Comparison of ENCODE assay signal across 9 mouse cellular contexts in genomic region chr6:40235793-40236470, GRCm38 (mm10).
DNase-seq lines count a peak whose midpoint lies in the region; ATAC-seq and TF ChIP-seq lines count a peak whose summit lies in the region.
"Had no signal": no experiment of that assay in that cellular context is flagged by ENCODE, and none has a peak within 500 bp of the region (broad histone marks: within the 10 kb centered on the region; RNA-seq: fewer than 3 reads in every experiment).

No protein-coding gene starts in this region.

- WGBS in kidney, postnatal 0 days = 38% methylated on average over 10 of the region's 10 CpGs
- 24% methylated on average over 10 of the region's 10 CpGs for WGBS in liver, postnatal 0 days (ENCODE audit: insufficient replicate concordance)

- TF ChIP-seq CTCF in C2C12 (IDR thresholded peaks at IDR 0.05; ENCODE audit: control insufficient read depth, insufficient read depth, insufficient read length) = peak; percentile 49
- peak; percentile 90 for TF ChIP-seq CTCF in kidney, postnatal 0 days (IDR thresholded peaks at IDR 0.05; ENCODE audit: low read depth)
- TF ChIP-seq CTCF in liver, postnatal 0 days (IDR thresholded peaks at IDR 0.05; ENCODE audit: low read depth) = peak; percentile 87

- H3K4me1 ChIP-seq in kidney, postnatal 0 days (replicated peaks; ENCODE audit: insufficient read depth, low read length) = no peaks in the 10 kb centered on the region
- H3K4me1 ChIP-seq in liver, postnatal 0 days (ENCODE audit: insufficient read depth) = no peaks in the 10 kb centered on the region
- H3K4me1 ChIP-seq: limb, embryonic 13.5 days had no signal

- no peak overlapping the region for H3K4me2 ChIP-seq in kidney, postnatal 0 days (ENCODE audit: low read length)
- H3K4me2 ChIP-seq in liver, postnatal 0 days (ENCODE audit: low read depth, low read length) = no peak overlapping the region
- H3K4me2 ChIP-seq: limb, embryonic 13.5 days had no signal

- no peak overlapping the region for H3K27ac ChIP-seq in kidney, postnatal 0 days
- no peak overlapping the region for H3K27ac ChIP-seq in liver, postnatal 0 days (ENCODE audit: low read depth)
- H3K27ac ChIP-seq: limb, embryonic 13.5 days had no signal

- H3K9me3 ChIP-seq in kidney, postnatal 0 days (replicated peaks; ENCODE audit: low read length) = no peaks in the 10 kb centered on the region
- H3K9me3 ChIP-seq in liver, postnatal 0 days (ENCODE audit: low read length) = no peaks in the 10 kb centered on the region
- H3K9me3 ChIP-seq: limb, embryonic 13.5 days had no signal

- peaks cover 3% of the 10 kb centered on the region for H3K27me3 ChIP-seq in C2C12 (ENCODE audit: control insufficient read depth, insufficient read depth, insufficient read length)
- no peaks in the 10 kb centered on the region for H3K27me3 ChIP-seq in kidney, postnatal 0 days (ENCODE audit: insufficient read depth, low read length)
- H3K27me3 ChIP-seq in liver, postnatal 0 days (ENCODE audit: insufficient read depth, low read length) = no peaks in the 10 kb centered on the region
- H3K27me3 ChIP-seq: limb, embryonic 13.5 days had no signal

- H3K36me3 ChIP-seq in C2C12 (ENCODE audit: control insufficient read depth, insufficient read depth) = no peaks in the 10 kb centered on the region
- no peaks in the 10 kb centered on the region for H3K36me3 ChIP-seq in kidney, postnatal 0 days (ENCODE audit: insufficient read depth, low read length)
- no peaks in the 10 kb centered on the region for H3K36me3 ChIP-seq in liver, postnatal 0 days (replicated peaks; ENCODE audit: insufficient read depth, low read length)
- H3K36me3 ChIP-seq: limb, embryonic 13.5 days had no signal

- H3K4me3 ChIP-seq in C2C12 (ENCODE audit: insufficient read depth, poor library complexity, severe bottlenecking) = no peak overlapping the region
- H3K4me3 ChIP-seq in kidney, postnatal 0 days (replicated peaks; ENCODE audit: low read depth, low read length) = no peak overlapping the region
- no peak overlapping the region for H3K4me3 ChIP-seq in liver, postnatal 0 days (ENCODE audit: low read depth, low read length)
- H3K4me3 ChIP-seq: limb, embryonic 13.5 days had no signal

- H3K9ac ChIP-seq in kidney, postnatal 0 days (ENCODE audit: low read depth, low read length) = no peak overlapping the region
- no peak overlapping the region for H3K9ac ChIP-seq in liver, postnatal 0 days (replicated peaks)
- H3K9ac ChIP-seq: limb, embryonic 13.5 days had no signal

- no peak for TF ChIP-seq EP300 in liver, postnatal 0 days (IDR thresholded peaks at IDR 0.05; ENCODE audit: low read depth)

- no peaks in the 10 kb centered on the region for H3K79me3 ChIP-seq in C2C12 (ENCODE audit: low read depth)

- no peak for ATAC-seq in kidney, postnatal 0 days (replicated peaks; ENCODE audit: low FRiP score, low read depth)
- ATAC-seq in liver, postnatal 0 days = 0 out of 2 replicates have a peak, but pooled peaks have one; percentile 17

- DNase-seq in Muller cell, postnatal 12 days (ENCODE audit: inconsistent ontology term) = peak; percentile 36
- peak; percentile 73 for DNase-seq in cerebellum, adult 9-10 months
- DNase-seq in gastrocnemius, adult 18-20 months (ENCODE audit: low spot score) = peak; percentile 71
- peak; percentile 78 for DNase-seq in kidney, postnatal 0 days (ENCODE audit: low spot score)
- peak; percentile 80 for DNase-seq in liver, postnatal 0 days
- peak; percentile 85 to 91 for DNase-seq in right cerebral cortex, postnatal 10 days (ENCODE audit: low spot score in 2 of 2)
- peak; percentile 79 for DNase-seq in urinary bladder, postnatal 14 days (ENCODE audit: low spot score)

- H3K79me2 ChIP-seq in C2C12 (ENCODE audit: control insufficient read depth, insufficient read depth) = no peaks in the 10 kb centered on the region

- no peak overlapping the region for H3ac ChIP-seq in C2C12 (ENCODE audit: control insufficient read depth, insufficient read length, low read depth)

TF ChIP-seq in C2C12, 6 proteins besides CTCF, POLR2A, EP300 and RAD21:
- TF ChIP-seq MAX (IDR thresholded peaks at IDR 0.05) (no peak), CEBPB (IDR thresholded peaks at IDR 0.05; ENCODE audit: low read depth) (peak; percentile 20)

Comparison
In these comparisons a context has a peak if more than half of its experiments do, and no peak if none do; other contexts are left out.
1. DNase-seq: peak in every context shown above with its lines; median percentile 88 in right cerebral cortex, postnatal 10 days; 80 in liver, postnatal 0 days; 79 in urinary bladder, postnatal 14 days; 78 in kidney, postnatal 0 days; 73 in cerebellum, adult 9-10 months; 71 in gastrocnemius, adult 18-20 months; 36 in Muller cell, postnatal 12 days.